Comparison of ENCODE assay signal across 9 mouse cellular contexts in the genomic region with DNA sequence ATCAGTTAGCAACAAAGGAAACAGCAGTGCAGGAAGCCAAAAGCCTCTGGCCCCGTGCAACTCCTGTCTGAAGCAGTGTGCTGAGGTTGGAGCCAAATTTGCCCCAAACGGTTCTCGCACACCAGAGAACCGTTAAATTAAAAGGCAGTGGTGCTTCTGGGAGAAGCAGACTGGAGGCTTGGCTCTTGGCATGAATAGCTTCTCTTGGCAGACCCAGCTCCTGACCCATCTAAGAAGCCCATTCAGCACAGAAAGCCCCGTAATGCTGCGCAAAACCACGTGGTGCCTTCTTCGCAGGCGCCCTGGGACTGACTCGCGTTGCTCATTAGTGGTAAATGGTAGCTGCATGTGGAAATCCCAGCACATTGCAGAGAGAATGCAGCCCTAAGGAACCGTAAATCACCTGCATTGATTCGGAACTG.
DNase-seq lines count a peak whose midpoint lies in the region; ATAC-seq lines count a peak whose summit lies in the region.
"Had no signal": no experiment of that assay in that cellular context is flagged by ENCODE, and none has a peak within 500 bp of the region (broad histone marks: within the 10 kb centered on the region; RNA-seq: fewer than 3 reads in every experiment).

No protein-coding gene starts in this region.

- H3K9ac ChIP-seq in hindbrain, embryonic 12.5 days: no peak overlapping the region
- no peak overlapping the region for H3K9ac ChIP-seq in limb, embryonic 12.5 days (replicated peaks)

- ATAC-seq in hindbrain, embryonic 12.5 days (ENCODE audit: low FRiP score): peak; percentile 66; the same call in 1 of the 2 replicates
- peak; percentile 80 for ATAC-seq in limb, embryonic 12.5 days (ENCODE audit: insufficient number of reproducible peaks, insufficient read depth, low FRiP score, low TSS enrichment, low read depth)

- H3K27me3 ChIP-seq in hindbrain, embryonic 12.5 days: no peaks in the 10 kb centered on the region
- no peaks in the 10 kb centered on the region for H3K27me3 ChIP-seq in limb, embryonic 12.5 days

- H3K36me3 ChIP-seq in hindbrain, embryonic 12.5 days: no peaks in the 10 kb centered on the region
- H3K36me3 ChIP-seq in limb, embryonic 12.5 days: no peaks in the 10 kb centered on the region
- H3K36me3 ChIP-seq: G1E had no signal

- DNase-seq in heart, postnatal 14 days: peak; percentile 3 to 7
- no peak for DNase-seq in heart, postnatal 36 days
- peak; percentile 4 for DNase-seq in cerebellum, adult 8-10 months
- DNase-seq in right cerebral cortex, adult 2 months (ENCODE audit: low spot score in 2 of 2): peak; percentile 7 to 23
- DNase-seq in yolk sac, embryonic 10.5 days (ENCODE audit: low spot score): no peak
- no peak for DNase-seq in retina, embryonic 14.5 days (ENCODE audit: low spot score)

- no peaks in the 10 kb centered on the region for H3K4me1 ChIP-seq in hindbrain, embryonic 12.5 days
- H3K4me1 ChIP-seq in limb, embryonic 12.5 days (replicated peaks): peaks cover 22% of the 10 kb centered on the region; the same call in 1 of the 2 replicates

- no peak overlapping the region for H3K4me2 ChIP-seq in hindbrain, embryonic 12.5 days (replicated peaks)
- peak overlapping the region; percentile 34 for H3K4me2 ChIP-seq in limb, embryonic 12.5 days

- 64% methylated on average over 13 of the region's 13 CpGs for WGBS in hindbrain, embryonic 12.5 days
- WGBS in limb, embryonic 12.5 days: 35% methylated on average over 13 of the region's 13 CpGs

- no peak overlapping the region for H3K4me3 ChIP-seq in hindbrain, embryonic 12.5 days
- H3K4me3 ChIP-seq in limb, embryonic 12.5 days (replicated peaks): no peak overlapping the region

- intact Hi-C loops in heart, postnatal 14 days (cut with DNase I): no loop called here
- intact Hi-C loops in heart, postnatal 36 days (cut with DNase I): no loop called here

- H3K9me3 ChIP-seq in hindbrain, embryonic 12.5 days (replicated peaks): no peaks in the 10 kb centered on the region
- H3K9me3 ChIP-seq in limb, embryonic 12.5 days: no peaks in the 10 kb centered on the region
- H3K9me3 ChIP-seq: G1E had no signal

- no peak overlapping the region for H3K27ac ChIP-seq in hindbrain, embryonic 12.5 days
- 0 out of 2 replicates have a peak overlapping the region, but pooled peaks have one; percentile 20 for H3K27ac ChIP-seq in limb, embryonic 12.5 days

Comparison
In these comparisons a context has a peak if more than half of its experiments do, and no peak if none do; other contexts are left out.
1. DNase-seq: peak in heart, postnatal 14 days (2 of 2), cerebellum, adult 8-10 months (single experiment) and right cerebral cortex, adult 2 months (2 of 2); none in heart, postnatal 36 days (0 of 2), yolk sac, embryonic 10.5 days (single experiment) and retina, embryonic 14.5 days (single experiment).